In the genomic region with DNA sequence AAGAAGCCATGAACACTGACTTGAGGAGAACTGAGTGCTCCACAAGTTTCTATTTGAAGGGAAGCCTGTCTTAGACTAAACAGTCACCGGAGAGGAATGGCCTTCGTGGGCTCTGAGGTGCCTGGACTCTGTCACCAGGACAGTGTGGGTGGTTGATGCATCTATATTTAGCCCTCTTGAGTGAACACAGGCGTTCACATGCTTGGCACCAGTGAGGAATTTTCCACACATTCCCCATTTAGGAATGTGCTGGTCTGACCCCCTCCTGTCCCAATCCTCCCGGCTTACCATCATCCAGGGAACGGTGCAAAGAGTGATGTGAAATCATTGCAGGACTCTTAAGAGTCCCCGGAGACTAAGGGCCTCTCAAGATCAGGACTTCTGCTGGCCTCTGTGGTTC, we compare ENCODE assay signal across 15 mouse cellular contexts.
A peak's percentile ranks its signal among the peaks of the same experiment; 100 is the strongest.
DNase-seq lines count a peak whose midpoint lies in the region; ATAC-seq lines count a peak whose summit lies in the region.
"Had no signal": no experiment of that assay in that cellular context is flagged by ENCODE, and none has a peak within 500 bp of the region (broad histone marks: within the 10 kb centered on the region; RNA-seq: fewer than 3 reads in every experiment).

No protein-coding gene starts in this region.

- H3K27me3 ChIP-seq in heart, embryonic 16.5 days (ENCODE audit: control insufficient read depth, insufficient read depth, low read length) = no peaks in the 10 kb centered on the region
- H3K27me3 ChIP-seq: hindbrain, embryonic 15.5 days; liver, embryonic 12.5 days; megakaryocyte, embryonic 14.5 days had no signal

- H3K27ac ChIP-seq in heart, embryonic 16.5 days (ENCODE audit: low read length) = peak overlapping the region; percentile 98
- H3K27ac ChIP-seq: gastrocnemius, adult 2 months; hindbrain, embryonic 15.5 days; liver, embryonic 12.5 days had no signal

- no peak overlapping the region for H3K4me3 ChIP-seq in heart, embryonic 16.5 days (ENCODE audit: low read length)
- H3K4me3 ChIP-seq: gastrocnemius, adult 2 months; hindbrain, embryonic 15.5 days; liver, embryonic 12.5 days; megakaryocyte, embryonic 14.5 days had no signal

- H3K9ac ChIP-seq in heart, embryonic 16.5 days (ENCODE audit: low read length) = peak overlapping the region; percentile 36
- H3K9ac ChIP-seq: hindbrain, embryonic 15.5 days; liver, embryonic 12.5 days had no signal

- no peaks in the 10 kb centered on the region for H3K36me3 ChIP-seq in heart, embryonic 16.5 days (ENCODE audit: control insufficient read depth, insufficient read depth)
- H3K36me3 ChIP-seq: hindbrain, embryonic 15.5 days; liver, embryonic 12.5 days had no signal

- ATAC-seq in heart, embryonic 16.5 days (replicated peaks; ENCODE audit: extremely low read depth, insufficient read depth, low FRiP score) = peak; percentile 94
- ATAC-seq in megakaryocyte, adult 5-6 weeks (ENCODE audit: poor library complexity, severe bottlenecking) = no peak
- ATAC-seq: liver, embryonic 12.5 days had no signal

- 13% methylated on average over 6 of the region's 6 CpGs for WGBS in heart, embryonic 16.5 days

- peak; percentile 18 for DNase-seq in embryo, embryonic 10 days (ENCODE audit: low spot score)
- no peak for DNase-seq in embryo, embryonic 10.5 days (ENCODE audit: low spot score)
- peak; percentile 53 for DNase-seq in fibroblast of lung, adult 2 months (ENCODE audit: low read depth)
- DNase-seq in lung, postnatal 36 days = peak; percentile 8
- no peak for DNase-seq in right cerebral cortex, postnatal 10 days (ENCODE audit: low spot score in 2 of 2)
- DNase-seq in testis, postnatal 14 days (ENCODE audit: low spot score) = no peak
- DNase-seq: embryo, embryonic 11 days; gastrocnemius, adult 2 months; kidney, postnatal 4 days; thymus, adult 18-20 months had no signal

- peak overlapping the region; percentile 39; the same call in 1 of the 2 replicates for H3K4me2 ChIP-seq in heart, embryonic 16.5 days (ENCODE audit: low read depth, low read length)
- H3K4me2 ChIP-seq: hindbrain, embryonic 15.5 days; liver, embryonic 12.5 days had no signal

- H3K4me1 ChIP-seq in heart, embryonic 16.5 days (ENCODE audit: control insufficient read depth, insufficient read depth, low read length) = peaks cover 26% of the 10 kb centered on the region
- H3K4me1 ChIP-seq: hindbrain, embryonic 15.5 days; liver, embryonic 12.5 days; megakaryocyte, embryonic 14.5 days had no signal

- H3K9me3 ChIP-seq in heart, embryonic 16.5 days (replicated peaks; ENCODE audit: control insufficient read depth, low read length) = no peaks in the 10 kb centered on the region
- H3K9me3 ChIP-seq: hindbrain, embryonic 15.5 days; liver, embryonic 12.5 days had no signal

Comparison
In these comparisons a context has a peak if more than half of its experiments do, and no peak if none do; other contexts are left out.
1. DNase-seq: peak in embryo, embryonic 10 days (single experiment), fibroblast of lung, adult 2 months (single experiment) and lung, postnatal 36 days (single experiment); none in embryo, embryonic 10.5 days (single experiment), right cerebral cortex, postnatal 10 days (0 of 2) and testis, postnatal 14 days (single experiment).